Mouse (Mus musculus) neural tube, postnatal 0 days (tissue): ENCODE measurements around the gene Sqor. TPM values are rescaled to one million over a fixed set of nuclear protein-coding genes. Genes with fewer than 3 reads are reported as not detected.

Experiments
- polyA plus RNA-seq: library from polyadenylated mRNA; unstranded; fragments of >200 nt; fragmentation: Nextera tagmentation; extraction: Ambion mirVana; gene quantifications from 2 replicates; pipeline ENCODE4 v1.2.1, GENCODE M21; 2015

Sqor gene
- 4.3 and 4.7 TPM in 2 replicates for polyA plus RNA-seq

DNA sequence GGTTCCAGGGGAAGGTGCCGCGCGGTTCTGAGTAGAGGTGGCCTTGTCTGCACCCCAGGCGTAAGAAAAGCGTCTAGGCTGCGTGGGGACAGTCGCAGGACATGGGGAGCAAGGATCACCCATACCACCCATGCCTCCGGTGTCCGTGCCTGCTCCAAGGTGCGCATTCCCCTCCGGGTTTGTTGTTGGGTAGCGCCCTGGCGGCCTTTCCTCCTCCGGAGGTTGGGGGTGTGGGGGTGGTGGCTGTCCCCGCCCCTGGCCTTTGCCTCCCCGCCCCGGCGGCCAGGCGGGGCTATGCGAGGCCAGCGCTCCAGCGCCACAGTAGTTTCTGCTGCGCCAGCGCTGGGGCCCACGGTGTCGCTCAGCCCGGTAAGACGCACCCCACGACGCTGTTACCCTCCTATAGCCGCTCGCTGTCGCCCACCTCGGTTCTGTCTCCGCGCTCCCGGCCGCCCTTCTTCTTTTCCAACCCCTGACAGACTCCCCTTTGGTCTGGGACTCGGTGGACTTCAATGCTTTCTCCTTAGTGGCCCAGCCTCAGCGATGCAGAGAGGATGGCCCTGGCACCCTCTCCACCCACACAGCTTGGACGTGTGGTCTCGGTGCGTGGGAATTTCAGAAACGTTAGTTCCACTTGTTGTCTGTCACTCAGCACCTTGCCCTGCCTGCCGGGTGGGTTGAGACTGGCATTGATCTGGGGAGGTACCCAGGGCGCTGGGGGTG, at the start of gene Sqor:
Sqor (plus strand) TSS at position 167 of the 723 bp plus-strand sequence.

DNA sequence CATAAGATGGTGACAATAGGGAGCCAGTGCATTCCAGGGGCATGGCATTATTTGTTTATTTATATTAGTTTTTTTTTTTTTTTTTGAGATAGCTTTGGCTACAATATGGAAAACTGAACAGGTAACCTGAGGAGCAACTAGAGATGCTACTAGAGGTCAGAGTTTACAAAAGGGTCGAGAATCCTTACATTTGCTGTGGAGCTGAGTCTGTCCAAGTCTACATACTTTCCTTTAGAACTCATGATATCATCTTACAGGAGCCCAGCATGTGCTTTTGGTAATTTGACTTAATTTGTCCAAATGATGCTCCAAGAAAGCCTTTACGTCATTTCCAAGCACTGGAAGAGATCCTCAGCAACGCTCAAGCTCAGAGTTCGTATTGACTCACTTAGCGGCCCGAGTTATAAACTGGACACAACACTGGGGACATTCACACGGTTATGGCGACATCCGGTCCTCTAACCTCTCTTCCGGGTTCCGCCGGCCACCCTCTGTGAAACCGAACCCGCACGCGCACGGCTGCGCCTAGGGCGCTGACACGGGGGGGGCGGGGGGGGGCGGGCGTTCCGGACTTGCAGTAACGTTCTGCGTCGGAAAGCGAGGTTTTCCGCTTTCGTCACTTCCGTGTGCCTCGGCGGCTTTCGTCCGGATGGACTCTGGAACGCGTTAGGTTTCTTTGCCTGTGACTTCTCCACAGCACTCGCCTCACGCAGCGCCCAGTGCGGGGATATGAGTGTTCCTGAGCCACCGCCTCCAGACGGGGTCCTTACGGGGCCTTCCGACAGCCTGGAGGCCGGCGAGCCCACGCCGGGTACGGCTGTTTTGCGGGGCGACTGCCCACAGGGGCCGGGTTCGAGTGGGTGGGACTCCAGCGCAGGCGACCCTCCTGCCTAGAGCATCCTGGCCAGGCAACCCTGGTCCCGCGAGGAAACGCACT, 26.9 kb upstream of the Sqor start, which contains the start of gene Bloc1s6:
Bloc1s6 (plus strand) TSS at position 610 of the 937 bp plus-strand sequence.

Other genes starting within 250 kb of the Sqor start
- gene Gatm, start 153.9 kb upstream of the Sqor start, polyA plus RNA-seq: 80.2 and 82.1 TPM in 2 replicates
- gene AA467197, start 128.3 kb upstream of the Sqor start, polyA plus RNA-seq: 0.62 and 0.82 TPM in 2 replicates
- gene Slc30a4, start 62.6 kb upstream of the Sqor start, polyA plus RNA-seq: 6.9 and 7.8 TPM in 2 replicates
- 81.0 and 82.4 TPM in 2 replicates for gene Bloc1s6, start 26.7 kb upstream of the Sqor start, polyA plus RNA-seq